Mouse (Mus musculus): ENCODE results near the gene Tcf23.

DNA sequence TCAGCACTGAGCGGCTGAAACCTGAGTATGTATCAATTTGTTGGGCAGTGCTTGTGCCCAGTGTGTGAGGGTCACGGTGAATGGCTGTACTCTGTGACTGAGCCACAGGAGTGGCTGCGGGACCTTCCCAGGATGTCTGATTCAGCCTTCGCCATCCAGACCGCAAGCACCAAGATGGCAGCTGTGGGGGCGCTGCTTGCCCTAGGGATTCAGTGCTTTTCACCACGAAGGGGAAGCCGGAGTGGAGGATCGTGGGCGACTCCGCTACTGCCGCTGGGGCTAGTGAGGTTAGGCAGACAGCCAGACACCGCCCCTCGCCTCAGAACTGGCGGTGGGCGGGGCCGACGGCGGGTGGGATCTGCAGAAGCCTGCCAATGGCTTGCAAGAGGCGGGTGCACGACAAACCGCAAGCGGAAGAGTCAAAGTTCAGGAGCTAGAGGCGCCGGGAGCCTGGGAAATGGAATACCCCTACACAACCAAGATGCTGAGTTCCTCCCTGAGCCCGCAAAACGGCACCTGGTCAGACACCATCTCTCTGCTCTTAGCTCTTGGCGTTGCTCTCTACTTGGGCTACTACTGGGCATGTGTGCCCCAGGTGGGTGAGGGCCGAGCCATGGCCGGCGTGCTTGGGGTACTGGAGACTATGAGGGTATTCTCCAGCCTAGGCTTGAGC is 18.7 kb upstream of the Tcf23 start:
- TF ChIP-seq GATA1 (IDR thresholded peaks at IDR 0.05; ENCODE audit: borderline replicate concordance, low read length) (no peak), FLI1 (IDR thresholded peaks at IDR 0.05; ENCODE audit: low read length) (no peak)
